10 mouse cellular contexts compared by ENCODE assay signal in the genomic region with DNA sequence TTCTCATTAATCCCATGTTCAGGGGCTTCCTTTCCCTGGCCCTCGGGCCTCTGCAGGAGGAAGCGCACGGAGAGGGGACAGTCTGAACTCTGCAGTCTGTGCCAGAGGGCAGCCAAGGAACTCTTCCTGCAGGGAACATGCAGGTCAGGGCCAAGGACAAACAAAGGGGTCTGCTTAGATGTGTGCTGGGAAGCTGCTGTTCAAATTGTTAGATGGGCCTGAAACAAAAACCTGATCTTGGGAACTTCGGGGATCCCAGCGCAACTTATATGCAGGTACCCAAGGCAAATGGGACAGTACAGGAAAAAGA.
DNase-seq lines count a peak whose midpoint lies in the region; ATAC-seq and TF ChIP-seq lines count a peak whose summit lies in the region.
"Had no signal": no experiment of that assay in that cellular context is flagged by ENCODE, and none has a peak within 500 bp of the region (broad histone marks: within the 10 kb centered on the region; RNA-seq: fewer than 3 reads in every experiment).

No protein-coding gene starts in this region.

- WGBS in kidney, embryonic 15.5 days: 58% methylated on average over 5 of the region's 5 CpGs
- WGBS in heart, postnatal 0 days: 62% methylated on average over 5 of the region's 5 CpGs
- WGBS in stomach, postnatal 0 days: 62% methylated on average over 5 of the region's 5 CpGs

- H3K27me3 ChIP-seq in kidney, embryonic 15.5 days: no peaks in the 10 kb centered on the region
- no peaks in the 10 kb centered on the region for H3K27me3 ChIP-seq in heart, postnatal 0 days (ENCODE audit: control insufficient read depth, insufficient read depth, low read length)
- no peaks in the 10 kb centered on the region for H3K27me3 ChIP-seq in stomach, postnatal 0 days (ENCODE audit: control insufficient read depth, insufficient read depth, low read length)

- no peak overlapping the region for H3K4me3 ChIP-seq in kidney, embryonic 15.5 days (replicated peaks)
- H3K4me3 ChIP-seq in heart, postnatal 0 days (ENCODE audit: low read depth, low read length): no peak overlapping the region
- no peak overlapping the region for H3K4me3 ChIP-seq in stomach, postnatal 0 days (ENCODE audit: low read depth, low read length)

- TF ChIP-seq CTCF in heart, postnatal 0 days (IDR thresholded peaks at IDR 0.05; ENCODE audit: low read depth): no peak
- TF ChIP-seq CTCF in stomach, postnatal 0 days (IDR thresholded peaks at IDR 0.05; ENCODE audit: low read depth): no peak

- intact Hi-C loops in left cerebral cortex, postnatal 25 days (cut with DNase I): loop anchor here (5.0 kb wide), 1 partner anchor 102 kb away; a partner anchor contains a TSS

- no peak for ATAC-seq in kidney, embryonic 15.5 days (replicated peaks; ENCODE audit: low FRiP score)
- no peak for ATAC-seq in heart, postnatal 0 days (ENCODE audit: insufficient read depth, low read depth)
- no peak for ATAC-seq in erythroid progenitor cell, adult 5-6 weeks (replicated peaks; ENCODE audit: low FRiP score, poor library complexity, severe bottlenecking)
- no peak for ATAC-seq in stomach, postnatal 0 days (ENCODE audit: low FRiP score, low TSS enrichment)

- no peak overlapping the region for H3K9ac ChIP-seq in kidney, embryonic 15.5 days
- no peak overlapping the region for H3K9ac ChIP-seq in heart, postnatal 0 days (replicated peaks; ENCODE audit: low read depth, low read length)
- no peak overlapping the region for H3K9ac ChIP-seq in stomach, postnatal 0 days (ENCODE audit: low read length)
- H3K9ac ChIP-seq: liver, embryonic 14.5 days had no signal

- no peaks in the 10 kb centered on the region for H3K9me3 ChIP-seq in kidney, embryonic 15.5 days (replicated peaks)
- no peaks in the 10 kb centered on the region for H3K9me3 ChIP-seq in heart, postnatal 0 days (replicated peaks; ENCODE audit: control insufficient read depth, low read length)
- no peaks in the 10 kb centered on the region for H3K9me3 ChIP-seq in stomach, postnatal 0 days (ENCODE audit: control insufficient read depth, low read length)

- H3K4me1 ChIP-seq in kidney, embryonic 15.5 days: no peaks in the 10 kb centered on the region
- peaks cover 28% of the 10 kb centered on the region for H3K4me1 ChIP-seq in heart, postnatal 0 days (ENCODE audit: control insufficient read depth, insufficient read depth)
- H3K4me1 ChIP-seq in stomach, postnatal 0 days (replicated peaks; ENCODE audit: control insufficient read depth, insufficient read depth): no peaks in the 10 kb centered on the region

- no peak overlapping the region for H3K4me2 ChIP-seq in kidney, embryonic 15.5 days
- no peak overlapping the region; the same call in 1 of the 2 replicates for H3K4me2 ChIP-seq in heart, postnatal 0 days (ENCODE audit: low read depth, low read length)
- no peak overlapping the region for H3K4me2 ChIP-seq in stomach, postnatal 0 days (replicated peaks; ENCODE audit: low read depth)

- no peak overlapping the region for H3K27ac ChIP-seq in kidney, embryonic 15.5 days
- peak overlapping the region; percentile 2; the same call in 1 of the 2 replicates for H3K27ac ChIP-seq in heart, postnatal 0 days (ENCODE audit: low read depth)
- H3K27ac ChIP-seq in stomach, postnatal 0 days (replicated peaks): no peak overlapping the region
- H3K27ac ChIP-seq: liver, embryonic 14.5 days had no signal

- DNase-seq in kidney, adult 9 months: peak; percentile 11
- peak; percentile 13 to 29 for DNase-seq in adrenal gland, adult 18-20 months (ENCODE audit: low spot score in 2 of 2)
- peak; percentile 30 to 59 for DNase-seq in adrenal gland, postnatal 36 days
- no peak for DNase-seq in heart, postnatal 0 days (ENCODE audit: low spot score)
- DNase-seq in stomach, postnatal 0 days (ENCODE audit: low spot score): no peak
- no peak for DNase-seq in left cerebral cortex, postnatal 25 days (ENCODE audit: low spot score in 2 of 2)
- DNase-seq: right cerebral cortex, postnatal 25 days had no signal

- TF ChIP-seq EP300 in heart, postnatal 0 days (IDR thresholded peaks at IDR 0.05; ENCODE audit: low read depth): no peak
- TF ChIP-seq EP300 in stomach, postnatal 0 days (optimal IDR thresholded peaks at IDR 0.05): no peak

- no peaks in the 10 kb centered on the region for H3K36me3 ChIP-seq in kidney, embryonic 15.5 days
- no peaks in the 10 kb centered on the region for H3K36me3 ChIP-seq in heart, postnatal 0 days (replicated peaks; ENCODE audit: control insufficient read depth, insufficient read depth, low read length)
- no peaks in the 10 kb centered on the region for H3K36me3 ChIP-seq in stomach, postnatal 0 days (ENCODE audit: control insufficient read depth, insufficient read depth, low read length)

Comparison
In these comparisons a context has a peak if more than half of its experiments do, and no peak if none do; other contexts are left out.
1. DNase-seq: peak in kidney, adult 9 months (single experiment), adrenal gland, adult 18-20 months (2 of 2) and adrenal gland, postnatal 36 days (2 of 2); none in heart, postnatal 0 days (single experiment), stomach, postnatal 0 days (single experiment) and left cerebral cortex, postnatal 25 days (0 of 2).